Mouse (Mus musculus) megakaryocyte, embryonic 14.5 days (primary cell): ENCODE data around the gene Ikzf3.

Experiments used
- FLI1 ChIP-seq: IDR thresholded peaks from 2 replicates; pipeline ENCODE4 v1.6.1; 2012; ENCODE audit warnings: low read length, inconsistent platforms, mixed read lengths
- GATA1 ChIP-seq: IDR thresholded peaks from 3 replicates; pipeline ENCODE4 v1.6.1; 2012; ENCODE audit warnings: mixed read lengths, low read length, inconsistent platforms, borderline replicate concordance

- TF ChIP-seq GATA1 (no peak), FLI1 (no peak)
Observed at GRCm38 (mm10) chr11:98469761-98470714, 75.8 kb downstream of the Ikzf3 start.
